Mouse (Mus musculus) testis, adult 2 months (tissue): Measurements from ENCODE around the gene Trp53bp2.

Experiments used
- CTCF ChIP-seq: fragments of 200-500 bp; IDR thresholded peaks from 2 replicates; pipeline ENCODE4 v1.5.1; 2012; ENCODE audit warnings: low read depth, mild to moderate bottlenecking, inconsistent platforms, low read length, moderate library complexity; ENCODE audit not compliant: control insufficient read depth, insufficient read depth, insufficient replicate concordance
- POLR2A ChIP-seq: fragments of 200-500 bp; IDR thresholded peaks from 2 replicates; pipeline ENCODE4 v1.6.1; 2012; ENCODE audit warnings: low read depth, mild to moderate bottlenecking, inconsistent platforms, low read length, moderate library complexity; ENCODE audit not compliant: control insufficient read depth

GRCm38 (mm10) chr1:182475005-182475796 lies 66.2 kb downstream of the Trp53bp2 start:
- TF ChIP-seq CTCF = no peak
- TF ChIP-seq POLR2A = no peak
